In the genomic region with DNA sequence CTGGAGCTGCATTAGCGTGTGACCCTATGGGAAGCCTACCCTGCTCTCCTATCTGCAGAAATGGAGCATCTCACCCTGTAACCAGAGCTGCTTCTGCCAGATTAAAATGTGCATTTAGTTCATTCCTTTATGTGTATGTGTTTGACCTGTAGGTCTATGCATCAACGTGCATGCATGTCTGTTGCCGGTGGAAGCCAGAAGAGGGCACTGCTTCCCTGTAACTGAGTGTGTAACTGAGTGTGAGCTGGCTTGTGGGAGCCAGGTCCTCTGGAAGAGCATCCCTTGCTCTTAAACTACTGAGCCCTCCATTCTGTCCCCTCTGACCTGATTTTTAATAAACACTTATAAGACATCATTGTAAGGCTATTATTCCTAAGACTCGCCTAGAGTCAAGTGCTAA, we compare ENCODE assay signal across 9 mouse cellular contexts.
A peak's percentile ranks its signal among the peaks of the same experiment; 100 is the strongest.
DNase-seq lines count a peak whose midpoint lies in the region; ATAC-seq and TF ChIP-seq lines count a peak whose summit lies in the region.
"Had no signal": no experiment of that assay in that cellular context is flagged by ENCODE, and none has a peak within 500 bp of the region (broad histone marks: within the 10 kb centered on the region; RNA-seq: fewer than 3 reads in every experiment).

No protein-coding gene starts in this region.

- 48% methylated on average over 4 of the region's 4 CpGs for WGBS in heart, embryonic 14.5 days
- WGBS in lung, adult 2 months, result 51% methylated on average over 4 of the region's 4 CpGs

- no peaks in the 10 kb centered on the region for H3K36me3 ChIP-seq in E14TG2a.4 (ENCODE audit: insufficient read depth, low read length)
- H3K36me3 ChIP-seq in heart, embryonic 14.5 days (ENCODE audit: control insufficient read depth, insufficient read depth, low read length), result no peaks in the 10 kb centered on the region
- H3K36me3 ChIP-seq: embryonic facial prominence, embryonic 15.5 days had no signal

- TF ChIP-seq POLR2A in lung, adult 2 months (IDR thresholded peaks at IDR 0.05; ENCODE audit: borderline replicate concordance, extremely low read depth, low read depth, low read length), result no peak

- H3K4me2 ChIP-seq in heart, embryonic 14.5 days (ENCODE audit: low read length), result no peak overlapping the region
- H3K4me2 ChIP-seq: embryonic facial prominence, embryonic 15.5 days had no signal

- no peaks in the 10 kb centered on the region for H3K9me3 ChIP-seq in E14TG2a.4 (ENCODE audit: low read length)
- H3K9me3 ChIP-seq in heart, embryonic 14.5 days (ENCODE audit: control insufficient read depth, low read length), result no peaks in the 10 kb centered on the region
- H3K9me3 ChIP-seq: embryonic facial prominence, embryonic 15.5 days had no signal

- H3K4me3 ChIP-seq in E14TG2a.4 (replicated peaks; ENCODE audit: low read length), result no peak overlapping the region
- no peak overlapping the region for H3K4me3 ChIP-seq in heart, embryonic 14.5 days (ENCODE audit: control insufficient read depth in 1 of 2, insufficient read depth in 1 of 2, low read depth in 1 of 2, low read length in 2 of 2)
- H3K4me3 ChIP-seq in lung, adult 2 months (replicated peaks; ENCODE audit: extremely low read depth, low read depth, low read length), result no peak overlapping the region
- H3K4me3 ChIP-seq: embryonic facial prominence, embryonic 15.5 days had no signal

- H3K4me1 ChIP-seq in E14TG2a.4 (replicated peaks; ENCODE audit: low read depth, low read length), result no peaks in the 10 kb centered on the region
- peaks cover 10 to 19% of the 10 kb centered on the region in 2 experiments for H3K4me1 ChIP-seq in heart, embryonic 14.5 days (ENCODE audit: control insufficient read depth in 2 of 2, insufficient read depth in 2 of 2, low read length in 2 of 2)
- H3K4me1 ChIP-seq in lung, adult 2 months (ENCODE audit: control insufficient read depth, insufficient read depth, low read length), result no peaks in the 10 kb centered on the region

- no peak overlapping the region for H3K9ac ChIP-seq in heart, embryonic 14.5 days (ENCODE audit: low read length)
- H3K9ac ChIP-seq: embryonic facial prominence, embryonic 15.5 days had no signal

- H3K27ac ChIP-seq in heart, embryonic 14.5 days (replicated peaks in 1 of 2; ENCODE audit: control insufficient read depth in 1 of 2, insufficient read depth in 1 of 2, low read depth in 2 of 2, low read length in 2 of 2), result peak overlapping the region in 1 of 2 experiments; percentile 25; a peak in 1 of 4 replicates
- H3K27ac ChIP-seq: embryonic facial prominence, embryonic 15.5 days had no signal

- TF ChIP-seq CTCF in E14TG2a.4 (conservative IDR thresholded peaks at IDR 0.05; ENCODE audit: low read length), result peak; percentile 41
- TF ChIP-seq CTCF in lung, adult 2 months (IDR thresholded peaks at IDR 0.05; ENCODE audit: insufficient read depth, low read length), result peak; percentile 89

- no peaks in the 10 kb centered on the region for H3K27me3 ChIP-seq in E14TG2a.4 (ENCODE audit: insufficient read depth, low read length)
- H3K27me3 ChIP-seq in heart, embryonic 14.5 days (ENCODE audit: control insufficient read depth, insufficient read depth, low read length), result no peaks in the 10 kb centered on the region
- H3K27me3 ChIP-seq: embryonic facial prominence, embryonic 15.5 days had no signal

- peak; percentile 54; the same call in 1 of the 2 replicates for ATAC-seq in heart, embryonic 14.5 days (ENCODE audit: insufficient number of reproducible peaks, insufficient read depth, low FRiP score, low read depth)

- peak; percentile 36 to 54 for DNase-seq in adrenal gland, adult 18-20 months (ENCODE audit: low spot score in 2 of 2)
- DNase-seq in embryo, embryonic 11 days, result peak; percentile 63
- peak; percentile 55 to 59 for DNase-seq in kidney, postnatal 4 days
- peak; percentile 53 for DNase-seq in lung, adult 2 months
- DNase-seq in right cerebral cortex, postnatal 14 days, result peak; percentile 44
- DNase-seq in Muller cell, postnatal 12 days (ENCODE audit: inconsistent ontology term), result no peak
